Mouse (Mus musculus) MEL (cell line): ENCODE measurements around the gene Nip7.

ENCODE experiments used
- BHLHE40 ChIP-seq: IDR thresholded peaks from 2 replicates; pipeline ENCODE4 v1.6.1; 2012; ENCODE audit warnings: low read depth, mild to moderate bottlenecking, inconsistent platforms, low read length, improper control_type of control experiment, borderline replicate concordance
- CHD1 ChIP-seq: IDR thresholded peaks from 2 replicates; pipeline ENCODE4 v1.6.1; 2012; ENCODE audit warnings: low read depth, mild to moderate bottlenecking, inconsistent platforms, low read length, improper control_type of control experiment
- EP300 ChIP-seq, 2 experiments: IDR thresholded peaks; 2 replicates each; pipeline ENCODE4 v1.6.1; 2011; ENCODE audit warnings: improper control_type of control experiment in 2 of 2, low read length in 2 of 2, low read depth in 1 of 2, mild to moderate bottlenecking in 1 of 2
- GABPA ChIP-seq: IDR thresholded peaks from 2 replicates; pipeline ENCODE4 v1.6.1; 2012; ENCODE audit warnings: low read depth, mild to moderate bottlenecking, inconsistent platforms, low read length, improper control_type of control experiment, moderate library complexity
- KAT2A ChIP-seq: conservative IDR thresholded peaks from 2 replicates; pipeline ENCODE4 v1.6.1; 2012; ENCODE audit warnings: low read depth, low read length, improper control_type of control experiment, inconsistent platforms
- MAX ChIP-seq: IDR thresholded peaks from 2 replicates; pipeline ENCODE4 v1.6.1; 2011; ENCODE audit warnings: low read length, improper control_type of control experiment
- NRF1 ChIP-seq: IDR thresholded peaks from 2 replicates; pipeline ENCODE4 v1.6.1; 2014; ENCODE audit warnings: low read depth, mild to moderate bottlenecking, inconsistent platforms, low read length, improper control_type of control experiment, moderate library complexity; ENCODE audit not compliant: poor library complexity, insufficient read depth, severe bottlenecking
- POLR2A ChIP-seq, 2 experiments: IDR thresholded peaks; 2 replicates each; pipeline ENCODE4 v1.6.1; 2011 to 2012; ENCODE audit warnings: low read length in 2 of 2, mild to moderate bottlenecking in 2 of 2, control low read depth in 1 of 2, improper control_type of control experiment in 1 of 2, low read depth in 1 of 2, moderate library complexity in 1 of 2; ENCODE audit not compliant: control insufficient read depth in 1 of 2, insufficient read depth in 1 of 2, poor library complexity in 1 of 2
- SMC3 ChIP-seq: IDR thresholded peaks from 2 replicates; pipeline ENCODE4 v1.6.1; 2011; ENCODE audit warnings: low read depth, low read length, improper control_type of control experiment
- TAL1 ChIP-seq: IDR thresholded peaks from 2 replicates; pipeline ENCODE4 v1.6.1; 2012; ENCODE audit warnings: mild to moderate bottlenecking, inconsistent platforms, low read length, moderate library complexity, mixed read lengths
- UBTF ChIP-seq: IDR thresholded peaks from 2 replicates; pipeline ENCODE4 v1.6.1; 2012; ENCODE audit warnings: low read depth, mild to moderate bottlenecking, inconsistent platforms, low read length, improper control_type of control experiment, moderate library complexity, borderline replicate concordance; ENCODE audit not compliant: insufficient read depth

- no peak for TF ChIP-seq KAT2A
- TF ChIP-seq POLR2A (IDR thresholded peaks at IDR 0.05; ENCODE audit: control insufficient read depth in 1 of 2, insufficient read depth in 1 of 2, low read depth in 1 of 2, low read length in 2 of 2, poor library complexity in 1 of 2) = no peak
- no peak for TF ChIP-seq EP300 (IDR thresholded peaks at IDR 0.05; ENCODE audit: low read depth in 1 of 2, low read length in 2 of 2)
- no peak for TF ChIP-seq SMC3
- TF ChIP-seq MAX = no peak
- no peak for TF ChIP-seq GABPA
- TF ChIP-seq NRF1 = no peak
- TF ChIP-seq BHLHE40 = no peak
- no peak for TF ChIP-seq CHD1
- no peak for TF ChIP-seq TAL1
- no peak for TF ChIP-seq UBTF
Observed at GRCm38 (mm10) chr8:107073706-107074105, 17.0 kb downstream of the Nip7 start.
